Mouse (Mus musculus): ENCODE measurements around the gene Olfr522. TPM values are rescaled to one million over a fixed set of nuclear protein-coding genes. Genes with fewer than 3 reads are reported as not detected.

Gene Olfr522
- polyA plus RNA-seq, 1 experiment = not detected

DNA sequence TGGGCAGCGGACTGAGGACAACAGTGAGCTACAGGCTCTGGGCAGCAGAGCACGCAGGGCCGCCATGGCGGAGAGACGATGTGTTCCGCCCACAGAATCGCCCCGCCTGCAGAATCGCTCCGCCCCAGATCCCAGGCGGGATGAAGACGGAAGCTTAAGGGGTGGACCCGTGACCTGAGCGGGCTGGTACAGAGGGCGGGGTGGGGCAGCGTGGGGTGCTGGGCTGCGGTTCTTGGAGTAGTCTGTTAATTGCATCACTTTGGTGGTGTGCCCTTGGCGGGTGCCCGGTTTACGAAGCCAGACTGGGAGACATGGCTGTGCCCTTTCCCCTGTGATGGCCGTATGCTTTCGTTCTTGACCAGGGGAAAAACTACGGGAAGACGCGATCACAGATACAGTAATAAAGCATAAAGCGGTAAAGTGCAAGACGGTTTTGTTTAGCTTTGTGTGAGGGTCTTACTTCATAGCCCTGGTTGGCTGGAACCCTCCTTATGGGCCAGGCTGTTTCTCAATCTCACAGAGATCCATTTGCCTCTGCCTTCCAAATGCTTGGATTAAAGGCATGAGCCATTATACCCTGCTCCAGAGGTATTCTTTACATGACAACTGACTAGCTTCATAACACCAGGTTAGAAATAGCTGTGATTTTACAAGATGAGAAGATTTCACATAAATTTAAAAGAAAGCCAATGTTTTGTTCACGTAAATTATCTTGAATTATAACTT is 48.1 kb downstream of the Olfr522 start, which contains the start of gene Echs1:
TSS of gene Echs1 (minus strand) at position 148 of the 726 bp plus-strand sequence.
- WGBS = 2% methylated on average over 28 of the region's 28 CpGs
- Histone ChIP-seq H3K4me3 (replicated peaks; ENCODE audit: control insufficient read depth, low read depth, low read length) (peak within 1 kb of the TSS; percentile 90), H3K27ac (ENCODE audit: control insufficient read depth, insufficient read depth, low read depth, low read length, poor library complexity) (peak within 1 kb of the TSS; percentile 65), H3K4me1 (ENCODE audit: control insufficient read depth, insufficient read depth, low read length) (peaks cover 1% of the 10 kb centered on the region; the same call in 1 of the 2 replicates)
- peak; percentile 84; the same call in 1 of the 2 replicates for TF ChIP-seq POLR2A (IDR thresholded peaks at IDR 0.05; ENCODE audit: borderline replicate concordance, control insufficient read depth, low read depth, low read length)
- TF ChIP-seq CTCF (IDR thresholded peaks at IDR 0.05; ENCODE audit: control insufficient read depth, insufficient read depth, low read length) = no peak

DNA sequence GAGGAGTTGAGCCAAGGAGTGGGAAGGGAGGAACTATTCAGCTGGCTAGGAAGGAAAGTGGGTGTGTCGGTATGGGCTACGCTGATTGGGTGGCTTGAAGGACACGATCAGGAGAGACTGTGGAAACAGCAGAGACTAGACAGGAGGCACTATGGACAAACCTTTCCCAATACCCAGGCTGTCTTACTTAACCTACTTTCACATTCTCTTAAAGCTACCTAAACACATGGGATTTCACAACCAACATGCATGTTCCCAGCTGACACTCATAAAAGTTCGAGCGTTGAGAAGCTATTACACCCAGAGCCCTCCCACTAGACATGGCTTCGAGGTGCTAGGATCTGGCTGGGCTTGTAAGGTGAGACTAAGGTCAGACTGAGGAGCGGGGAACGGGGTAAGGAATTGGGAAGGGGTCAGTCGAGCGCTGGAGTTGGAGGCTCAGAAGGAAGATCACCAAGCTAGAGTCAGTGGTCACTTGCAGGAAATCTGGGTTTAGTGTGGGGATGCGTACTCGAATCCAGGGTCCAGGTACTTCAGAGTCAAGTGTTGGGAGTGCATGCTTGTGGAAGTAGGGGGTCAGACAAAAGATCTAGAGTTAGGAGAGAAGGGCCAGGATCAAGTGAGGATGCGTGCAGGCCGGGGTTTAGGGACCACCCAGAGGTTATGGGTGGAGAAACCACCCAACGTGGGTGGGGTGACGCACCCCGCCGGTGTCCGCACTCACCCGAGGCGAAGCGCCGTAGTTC is 48.8 kb downstream of the Olfr522 start, which contains the start of gene Paox:
TSS of gene Paox (plus strand) at position 217 of the 746 bp plus-strand sequence.
- Histone ChIP-seq H3K4me3 (replicated peaks; ENCODE audit: control insufficient read depth, low read depth, low read length) (peak within 1 kb of the TSS; percentile 90), H3K4me1 (ENCODE audit: control insufficient read depth, insufficient read depth, low read length) (peaks cover 1% of the 10 kb centered on the region; the same call in 1 of the 2 replicates), H3K27ac (ENCODE audit: control insufficient read depth, insufficient read depth, low read depth, low read length, poor library complexity) (peak within 1 kb of the TSS; percentile 65)
- TF ChIP-seq POLR2A (IDR thresholded peaks at IDR 0.05; ENCODE audit: borderline replicate concordance, control insufficient read depth, low read depth, low read length) = no peak
- no peak for TF ChIP-seq CTCF (IDR thresholded peaks at IDR 0.05; ENCODE audit: control insufficient read depth, insufficient read depth, low read length)
- WGBS = 2% methylated on average over 23 of the region's 23 CpGs

DNA sequence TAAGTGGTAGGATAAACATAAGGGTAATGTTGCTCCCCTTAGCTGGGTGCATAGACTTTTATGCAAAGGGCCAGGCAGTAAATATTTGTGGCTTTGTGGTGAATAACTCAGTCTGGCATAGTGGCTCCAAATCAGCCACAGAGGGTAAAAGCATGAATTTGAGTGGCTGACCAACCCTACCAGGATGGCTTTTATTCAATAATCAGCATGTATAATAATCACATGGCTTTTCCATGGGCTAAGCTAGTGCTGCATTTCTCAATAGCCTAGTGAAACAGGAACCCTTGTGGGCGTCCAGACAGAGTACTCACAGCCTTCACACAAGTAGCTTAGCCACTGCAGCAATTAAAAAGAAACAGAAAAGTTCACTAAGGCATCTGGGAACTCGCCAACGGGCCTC is 52.6 kb downstream of the Olfr522 start:
- TF ChIP-seq POLR2A (IDR thresholded peaks at IDR 0.05; ENCODE audit: borderline replicate concordance, control insufficient read depth, low read depth, low read length) = no peak
- TF ChIP-seq CTCF (IDR thresholded peaks at IDR 0.05; ENCODE audit: control insufficient read depth, insufficient read depth, low read length) = no peak
- Histone ChIP-seq H3K27ac (ENCODE audit: control insufficient read depth, insufficient read depth, low read depth, low read length, poor library complexity) (0 out of 2 replicates have a peak overlapping the region, but pooled peaks have one; percentile 47), H3K4me3 (replicated peaks; ENCODE audit: control insufficient read depth, low read depth, low read length) (no peak overlapping the region), H3K4me1 (ENCODE audit: control insufficient read depth, insufficient read depth, low read length) (peaks cover 1% of the 10 kb centered on the region; the same call in 1 of the 2 replicates)
- WGBS = 47% methylated on average over 3 of the region's 3 CpGs

Other genes with a start within 250 kb of the Olfr522 start
- gene Utf1, start 221.0 kb downstream of the Olfr522 start, polyA plus RNA-seq (2011; ENCODE audit: insufficient read depth, insufficient read length, low replicate concordance, missing spikeins) = 13.7 TPM in 1 of 2 replicates, not detected in the other
- not detected in 2 replicates for gene 6430531B16Rik, start 186.0 kb downstream of the Olfr522 start, polyA plus RNA-seq (2011; ENCODE audit: insufficient read depth, insufficient read length, low replicate concordance, missing spikeins)
- 17.9 and 55.1 TPM in 2 replicates for gene Adam8, start 172.2 kb downstream of the Olfr522 start, polyA plus RNA-seq (2011; ENCODE audit: insufficient read depth, insufficient read length, low replicate concordance, missing spikeins)
- 10.4 and 27.2 TPM in 2 replicates for gene Zfp511, start 128.4 kb downstream of the Olfr522 start, polyA plus RNA-seq (2011; ENCODE audit: insufficient read depth, insufficient read length, low replicate concordance, missing spikeins)
- gene Tubgcp2, start 128.1 kb downstream of the Olfr522 start, polyA plus RNA-seq (2011; ENCODE audit: insufficient read depth, insufficient read length, low replicate concordance, missing spikeins) = 16.7 and 17.5 TPM in 2 replicates
- gene Msx3, start 115.7 kb downstream of the Olfr522 start, polyA plus RNA-seq (2011; ENCODE audit: insufficient read depth, insufficient read length, low replicate concordance, missing spikeins) = not detected in 2 replicates
- gene Caly, start 82.2 kb downstream of the Olfr522 start, polyA plus RNA-seq (2011; ENCODE audit: insufficient read depth, insufficient read length, low replicate concordance, missing spikeins) = not detected in 2 replicates
- not detected in 2 replicates for gene Prap1, start 71.4 kb downstream of the Olfr522 start, polyA plus RNA-seq (2011; ENCODE audit: insufficient read depth, insufficient read length, low replicate concordance, missing spikeins)
- gene Fuom, start 62.3 kb downstream of the Olfr522 start, polyA plus RNA-seq (2011; ENCODE audit: insufficient read depth, insufficient read length, low replicate concordance, missing spikeins) = 11.3 and 18.7 TPM in 2 replicates
- 9.4 and 11.6 TPM in 2 replicates for gene Paox, start 49.0 kb downstream of the Olfr522 start, polyA plus RNA-seq (2011; ENCODE audit: insufficient read depth, insufficient read length, low replicate concordance, missing spikeins)
- gene Echs1, start 48.3 kb downstream of the Olfr522 start, polyA plus RNA-seq (2011; ENCODE audit: insufficient read depth, insufficient read length, low replicate concordance, missing spikeins) = 15.5 and 25.8 TPM in 2 replicates
- 16.8 and 20.2 TPM in 2 replicates for gene Mtg1, start 27.2 kb downstream of the Olfr522 start, polyA plus RNA-seq (2011; ENCODE audit: insufficient read depth, insufficient read length, low replicate concordance, missing spikeins)
- gene Sprn, start 9.9 kb downstream of the Olfr522 start, polyA plus RNA-seq (2011; ENCODE audit: insufficient read depth, insufficient read length, low replicate concordance, missing spikeins) = not detected in 2 replicates
- gene Olfr523, start 8.5 kb upstream of the Olfr522 start, polyA plus RNA-seq (2011; ENCODE audit: insufficient read depth, insufficient read length, low replicate concordance, missing spikeins) = not detected in 2 replicates
- not detected in 2 replicates for gene Olfr524, start 41.2 kb upstream of the Olfr522 start, polyA plus RNA-seq (2011; ENCODE audit: insufficient read depth, insufficient read length, low replicate concordance, missing spikeins)
- 0.31 and 0.82 TPM in 2 replicates for gene Cd163l1, start 53.5 kb upstream of the Olfr522 start, polyA plus RNA-seq (2011; ENCODE audit: insufficient read depth, insufficient read length, low replicate concordance, missing spikeins)
- 0.47 and 1.2 TPM in 2 replicates for gene 5830411N06Rik, start 82.5 kb upstream of the Olfr522 start, polyA plus RNA-seq (2011; ENCODE audit: insufficient read depth, insufficient read length, low replicate concordance, missing spikeins)
- gene Olfr525, start 156.1 kb upstream of the Olfr522 start, polyA plus RNA-seq (2011; ENCODE audit: insufficient read depth, insufficient read length, low replicate concordance, missing spikeins) = not detected in 2 replicates
- gene Olfr527, start 169.3 kb upstream of the Olfr522 start, polyA plus RNA-seq (2011; ENCODE audit: insufficient read depth, insufficient read length, low replicate concordance, missing spikeins) = not detected in 2 replicates
- gene Olfr60, start 196.9 kb upstream of the Olfr522 start, polyA plus RNA-seq (2011; ENCODE audit: insufficient read depth, insufficient read length, low replicate concordance, missing spikeins) = not detected in 2 replicates
- gene Olfr530, start 211.6 kb upstream of the Olfr522 start, polyA plus RNA-seq (2011; ENCODE audit: insufficient read depth, insufficient read length, low replicate concordance, missing spikeins) = not detected in 2 replicates
- gene Olfr531, start 238.2 kb upstream of the Olfr522 start, polyA plus RNA-seq (2011; ENCODE audit: insufficient read depth, insufficient read length, low replicate concordance, missing spikeins) = not detected in 2 replicates

Data from bone marrow, adult 2 months (tissue).